Mouse (Mus musculus): ENCODE data around the gene Rab11fip4. TPM values are rescaled to one million over a fixed set of nuclear protein-coding genes. Genes with fewer than 3 reads are reported as not detected.

The Rab11fip4 gene
- total and polyA plus RNA-seq, 3 experiments = 13.2 to 41.6 (median 26.6) TPM

DNA sequence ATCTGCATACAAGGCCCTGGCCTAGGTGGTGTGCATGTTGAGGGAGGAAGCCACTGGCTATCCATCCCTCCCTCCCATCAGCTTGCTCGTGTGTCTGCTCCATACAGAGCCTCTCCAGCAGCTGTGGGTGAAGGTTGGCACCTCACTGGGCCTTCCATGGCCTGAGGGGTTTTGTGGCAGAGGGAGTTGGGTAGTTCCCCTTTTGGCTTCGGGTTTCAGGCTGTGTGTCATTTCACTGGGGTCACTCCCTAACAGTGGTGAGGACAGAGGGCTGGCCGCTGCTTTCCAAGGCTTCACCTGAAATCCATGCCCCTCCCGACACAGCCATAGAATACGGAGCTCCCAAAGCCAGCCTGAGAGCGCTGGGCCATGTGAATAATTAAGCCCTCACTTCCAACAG, 78.2 kb downstream of the Rab11fip4 start:
- H3K9ac ChIP-seq (ENCODE audit: insufficient read depth, low read depth) = no peak overlapping the region
- TF ChIP-seq SIN3A (IDR thresholded peaks at IDR 0.05; ENCODE audit: low read length) = no peak
- no peak for TF ChIP-seq MXI1 (IDR thresholded peaks at IDR 0.05; ENCODE audit: low read depth, low read length)
- TF ChIP-seq NRF1 (IDR thresholded peaks at IDR 0.05; ENCODE audit: low read depth, low read length) = no peak
- TF ChIP-seq IRF4 (IDR thresholded peaks at IDR 0.05; ENCODE audit: low read depth, low read length) = no peak
- dilution Hi-C loops (cut with MboI; ENCODE audit: extremely low pct_ligation_motif_present, extremely low pct_unique_long_range_greater_than_20kb, low sequenced_read_pairs) (no loop called here), in situ Hi-C loops (cut with MboI; ENCODE audit: low pct_ligation_motif_present, low pct_unique_long_range_greater_than_20kb, low sequenced_read_pairs) (no loop called here)
- peaks cover 34 to 62% of the 10 kb centered on the region in 2 experiments for H3K4me1 ChIP-seq (ENCODE audit: control insufficient read depth in 1 of 2, insufficient read depth in 2 of 2)
- no peak for DNase-seq (ENCODE audit: extremely low read depth)
- H3K4me2 ChIP-seq (ENCODE audit: insufficient read depth, low read depth, poor library complexity, severe bottlenecking) = no peak overlapping the region
- H3K79me2 ChIP-seq (replicated peaks; ENCODE audit: control insufficient read depth, extremely low read depth, insufficient read depth, poor library complexity, severe bottlenecking) = no peaks in the 10 kb centered on the region
- no peak overlapping the region for H3K4me3 ChIP-seq (replicated peaks in 1 of 3; ENCODE audit: low read depth in 2 of 3, low read length in 2 of 3, poor library complexity in 1 of 3)
- no peak overlapping the region for H3K27ac ChIP-seq (ENCODE audit: insufficient read depth, low read depth)
- H3K36me3 ChIP-seq (replicated peaks in 1 of 2; ENCODE audit: control insufficient read depth in 1 of 2, insufficient read depth in 1 of 2, low read length in 1 of 2) = no peaks in the 10 kb centered on the region
- peaks cover 6% of the 10 kb centered on the region for H3K9me3 ChIP-seq (replicated peaks; ENCODE audit: low read length)
- H3K27me3 ChIP-seq (replicated peaks) = no peaks in the 10 kb centered on the region

DNA sequence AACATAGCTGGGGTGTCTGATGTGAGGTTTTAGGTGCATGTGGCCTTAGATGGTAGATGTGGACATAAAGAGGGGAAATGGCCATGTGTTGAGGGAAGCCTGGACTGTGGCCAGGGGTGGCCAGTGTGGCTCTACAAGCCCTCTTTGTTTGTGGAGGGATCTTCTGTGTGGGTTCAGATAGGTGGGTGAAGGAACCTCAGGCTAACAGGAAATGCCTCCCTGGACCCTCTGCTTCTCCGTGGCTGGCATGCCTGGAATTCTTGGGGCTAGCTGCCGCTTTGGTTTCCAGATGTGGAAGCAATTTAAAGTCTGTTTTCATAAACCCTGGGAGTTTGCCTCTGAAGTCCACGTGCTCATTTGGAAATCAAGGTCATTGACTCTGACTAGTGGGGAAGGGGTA, 78.9 kb downstream of the Rab11fip4 start:
- in situ Hi-C loops (cut with MboI; ENCODE audit: low pct_ligation_motif_present, low pct_unique_long_range_greater_than_20kb, low sequenced_read_pairs) (no loop called here), dilution Hi-C loops (cut with MboI; ENCODE audit: extremely low pct_ligation_motif_present, extremely low pct_unique_long_range_greater_than_20kb, low sequenced_read_pairs) (loop anchor here (10.0 kb wide), 1 partner anchor 45 kb away; no protein-coding TSS in a partner anchor)
- no peaks in the 10 kb centered on the region for H3K27me3 ChIP-seq (replicated peaks)
- no peak overlapping the region for H3K4me3 ChIP-seq (replicated peaks in 1 of 3; ENCODE audit: low read depth in 2 of 3, low read length in 2 of 3, poor library complexity in 1 of 3)
- no peaks in the 10 kb centered on the region for H3K36me3 ChIP-seq (replicated peaks in 1 of 2; ENCODE audit: control insufficient read depth in 1 of 2, insufficient read depth in 1 of 2, low read length in 1 of 2)
- H3K79me2 ChIP-seq (replicated peaks; ENCODE audit: control insufficient read depth, extremely low read depth, insufficient read depth, poor library complexity, severe bottlenecking) = no peaks in the 10 kb centered on the region
- no peak for DNase-seq (ENCODE audit: extremely low read depth)
- H3K27ac ChIP-seq (ENCODE audit: insufficient read depth, low read depth) = no peak overlapping the region
- H3K9me3 ChIP-seq (replicated peaks; ENCODE audit: low read length) = peaks cover 6% of the 10 kb centered on the region
- peaks cover 42 to 69% of the 10 kb centered on the region in 2 experiments for H3K4me1 ChIP-seq (ENCODE audit: control insufficient read depth in 1 of 2, insufficient read depth in 2 of 2)
- H3K4me2 ChIP-seq (ENCODE audit: insufficient read depth, low read depth, poor library complexity, severe bottlenecking) = no peak overlapping the region
- H3K9ac ChIP-seq (ENCODE audit: insufficient read depth, low read depth) = no peak overlapping the region
- TF ChIP-seq IRF4 (IDR thresholded peaks at IDR 0.05; ENCODE audit: low read depth, low read length) = no peak
- no peak for TF ChIP-seq MXI1 (IDR thresholded peaks at IDR 0.05; ENCODE audit: low read depth, low read length)
- no peak for TF ChIP-seq NRF1 (IDR thresholded peaks at IDR 0.05; ENCODE audit: low read depth, low read length)
- TF ChIP-seq ETS1 (conservative IDR thresholded peaks at IDR 0.05; ENCODE audit: low read depth, low read length) = no peak
- TF ChIP-seq RCOR1 (conservative IDR thresholded peaks at IDR 0.05; ENCODE audit: low read depth, low read length) = no peak
- no peak for TF ChIP-seq SIN3A (IDR thresholded peaks at IDR 0.05; ENCODE audit: low read length)
- TF ChIP-seq TBP (conservative IDR thresholded peaks at IDR 0.05; ENCODE audit: low read depth, low read length) = no peak
- TF ChIP-seq JUN (IDR thresholded peaks at IDR 0.05; ENCODE audit: insufficient read depth, low read depth, low read length) = no peak
- TF ChIP-seq NELFE (IDR thresholded peaks at IDR 0.05; ENCODE audit: low read depth, low read length) = no peak
- TF ChIP-seq MAX (IDR thresholded peaks at IDR 0.05; ENCODE audit: low read length) = no peak
- no peak for TF ChIP-seq RAD21 (IDR thresholded peaks at IDR 0.05; ENCODE audit: low read depth, low read length)
- TF ChIP-seq MAFK (IDR thresholded peaks at IDR 0.05; ENCODE audit: insufficient replicate concordance, low read length) = no peak
- TF ChIP-seq E2F4 (IDR thresholded peaks at IDR 0.05; ENCODE audit: insufficient replicate concordance, low read depth, low read length) = no peak
- TF ChIP-seq CHD2 (IDR thresholded peaks at IDR 0.05; ENCODE audit: low read length) = no peak
- TF ChIP-seq MEF2A (IDR thresholded peaks at IDR 0.05; ENCODE audit: borderline replicate concordance, low read depth, low read length) = no peak
- TF ChIP-seq ZNF384 (IDR thresholded peaks at IDR 0.05; ENCODE audit: low read depth, low read length) = no peak

Data from CH12.LX (cell line).